Mouse (Mus musculus) hematopoietic multipotent progenitor cell, adult 10-12 weeks (in vitro differentiated cells): ENCODE results near the gene H2-Eb1. TPM values are rescaled to one million over a fixed set of nuclear protein-coding genes. Genes with fewer than 3 reads are reported as not detected.

ENCODE experiments used
- polyA plus RNA-seq: library from polyadenylated mRNA; stranded (reverse); fragments of >175 nt; gene quantifications from 2 replicates; pipeline ENCODE4 v1.2.3, GENCODE M21; 2012; ENCODE audit warnings: low replicate concordance

H2-Eb1 gene
- 222 and 457 TPM in 2 replicates for polyA plus RNA-seq

DNA sequence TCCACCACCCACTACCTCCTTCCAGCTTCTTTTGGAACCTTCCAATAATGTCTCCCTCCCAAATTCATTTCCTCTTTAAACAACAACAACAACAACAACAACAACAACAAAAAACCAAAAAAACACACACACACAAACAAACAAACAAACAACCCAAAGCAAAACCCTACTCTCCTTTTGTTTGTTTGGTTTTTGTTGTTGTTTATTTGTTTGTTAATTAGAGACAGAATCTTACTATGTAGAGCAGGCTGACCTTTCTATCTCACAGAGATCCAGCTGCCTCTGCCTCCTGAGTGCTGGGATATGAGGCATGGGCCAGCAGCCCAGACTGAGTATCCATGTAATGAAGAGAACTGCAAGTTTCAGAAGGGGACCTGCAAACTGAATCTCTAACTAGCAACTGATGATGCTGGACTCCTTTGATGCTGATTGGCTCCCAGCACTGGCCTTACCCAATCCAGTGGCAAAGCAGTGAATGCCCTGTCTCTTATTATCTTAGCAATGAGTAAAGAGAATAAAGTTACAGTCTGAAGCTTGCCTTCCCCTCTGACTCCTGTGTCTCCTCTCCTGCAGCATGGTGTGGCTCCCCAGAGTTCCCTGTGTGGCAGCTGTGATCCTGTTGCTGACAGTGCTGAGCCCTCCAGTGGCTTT, at the start of gene H2-Eb1:
H2-Eb1 (plus strand) TSS at position 488 of the 651 bp plus-strand sequence.

DNA sequence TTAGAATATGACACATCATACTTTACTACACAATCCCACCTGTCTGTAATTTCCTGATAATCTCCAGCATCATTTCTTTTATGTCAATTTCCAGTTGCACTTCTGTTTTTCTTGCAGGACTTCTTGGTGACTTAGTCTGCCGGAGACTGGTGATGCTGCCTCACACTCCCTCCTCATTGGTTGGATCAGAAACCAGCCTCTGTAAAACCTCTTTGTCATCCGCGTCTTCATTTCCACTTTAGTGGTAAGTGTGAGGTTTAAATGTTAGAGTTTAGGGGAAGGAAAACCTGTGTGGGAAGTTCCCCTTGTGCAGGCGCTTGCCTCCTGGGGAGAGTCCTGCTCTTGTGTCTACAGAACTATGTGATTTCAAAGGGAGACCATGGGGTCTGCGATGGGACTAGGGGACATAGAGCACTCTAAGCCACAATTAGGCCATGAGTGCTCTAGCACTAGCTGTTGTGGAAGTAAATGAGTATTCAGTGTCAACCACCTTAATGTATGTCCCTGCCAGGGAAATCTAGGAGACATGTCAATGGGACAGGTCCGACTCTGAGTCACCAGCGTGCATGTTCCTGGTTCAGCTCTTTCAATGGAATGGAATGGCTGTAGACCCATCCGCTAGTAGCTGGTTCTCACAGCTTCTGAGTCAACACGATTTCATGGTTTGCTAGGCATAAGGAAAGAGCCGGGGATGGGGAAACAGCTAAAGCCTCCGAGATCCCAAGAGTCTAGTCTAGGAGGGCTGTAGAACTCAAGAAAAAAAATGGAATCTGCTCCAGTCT, 47.9 kb upstream of the H2-Eb1 start, which contains the start of gene H2-Ab1:
H2-Ab1 (plus strand) TSS at position 96 of the 782 bp plus-strand sequence.

DNA sequence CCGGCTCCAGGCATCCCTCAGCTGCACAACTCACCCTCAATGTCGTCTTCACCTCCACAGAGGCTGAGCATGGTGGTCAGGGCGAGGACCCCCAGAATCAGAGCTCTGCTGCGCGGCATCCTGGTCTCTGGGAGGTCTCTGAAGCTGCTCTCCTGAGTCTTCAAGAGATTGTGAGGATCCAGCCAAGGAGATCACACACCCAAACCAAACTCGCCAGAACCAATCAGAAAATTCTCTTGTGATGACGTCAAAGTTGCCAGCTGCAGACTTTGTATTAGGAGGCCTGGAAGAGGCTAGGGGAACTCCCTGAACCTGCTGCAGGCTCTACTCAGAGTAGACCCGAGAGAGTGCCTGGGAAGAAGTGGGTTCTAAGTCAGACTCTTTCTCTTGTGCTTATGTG, 18.0 kb upstream of the H2-Eb1 start, which contains the start of gene H2-Aa:
H2-Aa (minus strand) TSS at position 176 of the 400 bp plus-strand sequence.

DNA sequence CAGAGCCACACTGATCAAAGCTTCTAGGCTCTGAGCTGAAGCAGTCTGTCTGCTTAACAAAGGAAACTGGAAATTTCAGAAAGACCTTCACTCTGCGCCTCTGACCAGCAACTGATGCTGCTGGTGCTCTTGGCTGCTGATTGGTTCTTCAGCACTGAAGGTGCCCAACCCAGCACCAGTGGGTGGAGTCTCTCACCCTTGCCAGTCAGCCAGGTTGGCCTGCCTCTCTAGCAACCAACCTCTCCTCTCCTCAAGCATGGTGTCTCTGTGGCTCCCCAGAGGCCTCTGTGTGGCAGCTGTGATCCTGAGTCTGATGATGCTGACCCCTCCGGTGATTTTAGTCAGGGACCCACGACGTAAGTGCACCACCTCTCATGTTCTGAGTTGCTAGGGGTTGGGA, 19.8 kb downstream of the H2-Eb1 start, which contains the start of gene H2-Eb2:
H2-Eb2 (plus strand) TSS at position 230 of the 400 bp plus-strand sequence.

DNA sequence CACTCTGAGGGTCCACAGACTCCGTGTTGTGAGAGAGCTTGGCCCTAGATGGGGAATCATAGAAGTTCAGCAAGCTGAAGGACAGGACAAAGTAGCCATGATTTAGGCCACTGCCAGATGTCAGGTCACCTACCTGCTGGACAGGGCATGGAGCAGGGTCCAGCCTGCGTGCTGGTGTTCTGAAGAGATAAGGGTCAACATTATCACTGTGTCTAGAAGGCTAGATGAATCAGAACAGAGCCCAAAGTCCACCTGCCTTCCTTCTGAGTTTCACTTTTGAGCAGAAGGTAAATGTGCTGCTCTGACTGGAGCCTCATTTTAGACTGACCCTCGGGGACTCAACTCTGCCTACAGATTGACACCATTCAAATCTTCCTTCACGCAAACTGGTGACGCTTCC, 48.9 kb downstream of the H2-Eb1 start, which contains the start of gene Btnl2:
Btnl2 (plus strand) TSS at position 284 of the 400 bp plus-strand sequence.

Other genes with a start within 250 kb of the H2-Eb1 start
- 55.1 and 259 TPM in 2 replicates for gene H2-Oa, start 213.5 kb upstream of the H2-Eb1 start, polyA plus RNA-seq
- 140 and 479 TPM in 2 replicates for gene H2-DMa, start 186.3 kb upstream of the H2-Eb1 start, polyA plus RNA-seq
- 377 and 424 TPM in 2 replicates for gene Brd2, start 183.2 kb upstream of the H2-Eb1 start, polyA plus RNA-seq
- 454 and 462 TPM in 2 replicates for gene H2-DMb2, start 162.6 kb upstream of the H2-Eb1 start, polyA plus RNA-seq
- 22.9 and 41.1 TPM in 2 replicates for gene H2-DMb1, start 152.8 kb upstream of the H2-Eb1 start, polyA plus RNA-seq
- gene Tap1, start 118.3 kb upstream of the H2-Eb1 start, polyA plus RNA-seq: 74.5 and 112 TPM in 2 replicates
- 85.6 and 98.9 TPM in 2 replicates for gene Psmb9, start 118.1 kb upstream of the H2-Eb1 start, polyA plus RNA-seq
- gene Psmb8, start 108.1 kb upstream of the H2-Eb1 start, polyA plus RNA-seq: 348 and 445 TPM in 2 replicates
- gene Tap2, start 102.3 kb upstream of the H2-Eb1 start, polyA plus RNA-seq: 148 and 211 TPM in 2 replicates
- gene H2-Ob, start 67.0 kb upstream of the H2-Eb1 start, polyA plus RNA-seq: 44.0 and 80.9 TPM in 2 replicates
- 1,724 and 6,143 TPM in 2 replicates for gene H2-Ab1, start 48.2 kb upstream of the H2-Eb1 start, polyA plus RNA-seq
- 100 and 954 TPM in 2 replicates for gene H2-Aa, start 18.0 kb upstream of the H2-Eb1 start, polyA plus RNA-seq
- 0.24 and 0.89 TPM in 2 replicates for gene H2-Eb2, start 19.8 kb downstream of the H2-Eb1 start, polyA plus RNA-seq
- gene Btnl2, start 49.0 kb downstream of the H2-Eb1 start, polyA plus RNA-seq: 1.8 and 2.0 TPM in 2 replicates
- gene Btnl1, start 71.3 kb downstream of the H2-Eb1 start, polyA plus RNA-seq: not detected in 2 replicates
- gene BC051142, start 93.0 kb downstream of the H2-Eb1 start, polyA plus RNA-seq: 0.70 and 1.7 TPM in 2 replicates
- gene Btnl4, start 171.5 kb downstream of the H2-Eb1 start, polyA plus RNA-seq: 0.16 and 0.49 TPM in 2 replicates
- gene Btnl6, start 211.5 kb downstream of the H2-Eb1 start, polyA plus RNA-seq: not detected in 2 replicates